In genomic region chr1:94034984-94035743, GRCm38 (mm10) we compare ENCODE assay signal across 8 mouse cellular contexts. TPM values are rescaled to one million over a fixed set of nuclear protein-coding genes. Genes with fewer than 3 reads are reported as not detected.
DNase-seq lines count a peak whose midpoint lies in the region; ATAC-seq lines count a peak whose summit lies in the region.

No protein-coding gene starts in this region.

- H3K9me3 ChIP-seq in hindbrain, embryonic 14.5 days (ENCODE audit: control insufficient read depth, low read length), result no peaks in the 10 kb centered on the region

- H3K27me3 ChIP-seq in hindbrain, embryonic 14.5 days (ENCODE audit: control insufficient read depth, insufficient read depth, low read length), result no peaks in the 10 kb centered on the region

- peak; percentile 92 for ATAC-seq in hindbrain, embryonic 14.5 days (ENCODE audit: low FRiP score)

- H3K27ac ChIP-seq in hindbrain, embryonic 14.5 days, result no peak overlapping the region; the same call in 1 of the 2 replicates

- DNase-seq in R1 (ENCODE audit: low read depth, low spot score), result peak; percentile 88
- DNase-seq in cerebellum, postnatal 25 days, result peak; percentile 91 to 92
- DNase-seq in frontal cortex, postnatal 25 days (ENCODE audit: low spot score in 2 of 2), result peak; percentile 72 to 78
- peak; percentile 86 for DNase-seq in hindbrain, embryonic 14.5 days (ENCODE audit: low spot score)
- DNase-seq in layer of hippocampus, postnatal 25 days (ENCODE audit: extremely low spot score in 1 of 2, low spot score in 1 of 2), result peak; percentile 64 to 77
- peak; percentile 78 for DNase-seq in lung, postnatal 14 days
- peak; percentile 80 for DNase-seq in ovary, postnatal 36 days (ENCODE audit: low spot score)
- peak; percentile 88 for DNase-seq in thymus, postnatal 14 days

- WGBS in hindbrain, embryonic 14.5 days, result 1% methylated on average over 25 of the region's 25 CpGs

- no peaks in the 10 kb centered on the region for H3K36me3 ChIP-seq in hindbrain, embryonic 14.5 days (replicated peaks; ENCODE audit: control insufficient read depth, insufficient read depth)

- no peaks in the 10 kb centered on the region; the same call in 1 of the 2 replicates for H3K4me1 ChIP-seq in hindbrain, embryonic 14.5 days (replicated peaks; ENCODE audit: control insufficient read depth, insufficient read depth, low read length)

- peak overlapping the region; percentile 84 for H3K4me2 ChIP-seq in hindbrain, embryonic 14.5 days (replicated peaks)

- peak overlapping the region; percentile 60 for H3K9ac ChIP-seq in hindbrain, embryonic 14.5 days

- peak overlapping the region; percentile 41 for H3K4me3 ChIP-seq in hindbrain, embryonic 14.5 days (replicated peaks; ENCODE audit: low read length)

RNA-seq across cellular contexts. Expression of gene Neu4, which starts 14.9 kb away (rescaled TPM):
- polyA plus RNA-seq in hindbrain, embryonic 14.5 days (2014; fragmentation: Nextera tagmentation; extraction: Ambion mirVana), result 0.04 and 0.16 TPM in 2 replicates
- 10 to 100 TPM; 15.3 to 17.6 TPM for total RNA-seq in layer of hippocampus, postnatal 25 days (2021)

RNA-seq across cellular contexts. Expression of gene Pdcd1, which starts 17.2 kb away (rescaled TPM):
- not detected in 2 replicates for polyA plus RNA-seq in hindbrain, embryonic 14.5 days (2014; fragmentation: Nextera tagmentation; extraction: Ambion mirVana)
- under 1 TPM; 0.17 to 0.31 TPM for total RNA-seq in layer of hippocampus, postnatal 25 days (2021)

RNA-seq across cellular contexts. Expression of gene Gal3st2c, which starts 44.9 kb away (rescaled TPM):
- polyA plus RNA-seq in hindbrain, embryonic 14.5 days (2014; fragmentation: Nextera tagmentation; extraction: Ambion mirVana), result not detected in 2 replicates
- total RNA-seq in layer of hippocampus, postnatal 25 days (2021), result under 1 TPM; 0.05 TPM
